Mouse (Mus musculus) embryonic facial prominence, embryonic 12.5 days (tissue): ENCODE measurements around the gene Pars2. TPM values are rescaled to one million over a fixed set of nuclear protein-coding genes. Genes with fewer than 3 reads are reported as not detected.

Experiments used
- polyA plus RNA-seq: library from polyadenylated mRNA; unstranded; fragments of >200 nt; fragmentation: Nextera tagmentation; extraction: Ambion mirVana; gene quantifications from 2 replicates; pipeline ENCODE4 v1.2.1, GENCODE M21; 2016

Gene Pars2
- polyA plus RNA-seq, 1 experiment from 2014 or later, result 15.3 TPM

Other genes starting within 250 kb of the Pars2 start
- 1.8 and 1.9 TPM in 2 replicates for gene Pcsk9, start 186.7 kb upstream of the Pars2 start, polyA plus RNA-seq
- not detected in 2 replicates for gene Bsnd, start 158.8 kb upstream of the Pars2 start, polyA plus RNA-seq
- gene Dhcr24, start 90.0 kb upstream of the Pars2 start, polyA plus RNA-seq, result 5.5 and 6.0 TPM in 2 replicates
- 0.40 and 0.76 TPM in 2 replicates for gene Lexm, start 33.8 kb upstream of the Pars2 start, polyA plus RNA-seq
- gene Ttc22, start 28.6 kb upstream of the Pars2 start, polyA plus RNA-seq, result 0.61 and 0.95 TPM in 2 replicates
- gene Ttc4, start 27.9 kb downstream of the Pars2 start, polyA plus RNA-seq, result 106 and 109 TPM in 2 replicates
- 0.58 TPM in 1 of 2 replicates, not detected in the other for gene Mroh7, start 79.9 kb downstream of the Pars2 start, polyA plus RNA-seq
- gene Fam151a, start 82.8 kb downstream of the Pars2 start, polyA plus RNA-seq, result 0.19 TPM in 1 of 2 replicates, not detected in the other
- 1.9 and 3.0 TPM in 2 replicates for gene Acot11, start 153.9 kb downstream of the Pars2 start, polyA plus RNA-seq